Mouse (Mus musculus) MEL (cell line): ENCODE measurements around the gene Gm11938. TPM values are rescaled to one million over a fixed set of nuclear protein-coding genes. Genes with fewer than 3 reads are reported as not detected.

Source experiments
- DNase-seq: peaks from one replicate; pipeline ENCODE4 v3.0.0; 2011; ENCODE audit warnings: low read depth, low spot score
- H3K27ac ChIP-seq: 2 replicates; pipeline ENCODE4 v1.5.1; 2012; ENCODE audit warnings: low read depth, mild to moderate bottlenecking, control low read depth, low read length, moderate library complexity; ENCODE audit not compliant: control insufficient read depth
- H3K27me3 ChIP-seq, 2 experiments: fragments of 150-350 bp in 1 of 2; sonication (generic) in 1 of 2; 2 replicates each; pipeline ENCODE4 v1.6.1; 2012; ENCODE audit warnings: low read length in 2 of 2, mild to moderate bottlenecking in 2 of 2, improper control_type of control experiment in 1 of 2, moderate library complexity in 1 of 2; ENCODE audit not compliant: insufficient read depth in 2 of 2, control insufficient read depth in 1 of 2
- H3K36me3 ChIP-seq, 2 experiments: 2 replicates each; pipeline ENCODE4 v1.6.1; 2012 to 2014; ENCODE audit warnings: low read length in 2 of 2, improper control_type of control experiment in 1 of 2, inconsistent platforms in 1 of 2, mild to moderate bottlenecking in 1 of 2; ENCODE audit not compliant: insufficient read depth in 2 of 2, control insufficient read depth in 1 of 2
- H3K4me1 ChIP-seq, 2 experiments: fragments of 150-350 bp in 1 of 2; sonication (generic) in 1 of 2; 2 replicates each; pipeline ENCODE4 v1.6.1; 2012; ENCODE audit warnings: low read length in 2 of 2, improper control_type of control experiment in 1 of 2, mild to moderate bottlenecking in 1 of 2; ENCODE audit not compliant: insufficient read depth in 2 of 2, control insufficient read depth in 1 of 2
- H3K4me3 ChIP-seq, 2 experiments: fragments of 150-350 bp in 1 of 2; sonication (generic) in 1 of 2; 2 replicates each; pipeline ENCODE4 v1.5.1; 2012; ENCODE audit warnings: low read depth in 2 of 2, low read length in 2 of 2, mild to moderate bottlenecking in 2 of 2, moderate library complexity in 2 of 2, control low read depth in 1 of 2, improper control_type of control experiment in 1 of 2; ENCODE audit not compliant: control insufficient read depth in 1 of 2, insufficient read depth in 1 of 2
- H3K79me2 ChIP-seq: 2 replicates; pipeline ENCODE4 v1.6.1; 2012; ENCODE audit warnings: mild to moderate bottlenecking, low read length, moderate library complexity; ENCODE audit not compliant: control insufficient read depth, poor library complexity, insufficient read depth
- H3K9ac ChIP-seq: 2 replicates; pipeline ENCODE4 v1.6.1; 2012; ENCODE audit warnings: low read depth, mild to moderate bottlenecking, control low read depth, low read length, moderate library complexity; ENCODE audit not compliant: control insufficient read depth, poor library complexity, severe bottlenecking
- H3K9me3 ChIP-seq: fragments of 150-350 bp; sonication (generic); replicated peaks from 2 replicates; pipeline ENCODE4 v1.6.1; 2012; ENCODE audit warnings: mild to moderate bottlenecking, low read length, improper control_type of control experiment, moderate library complexity; ENCODE audit not compliant: insufficient read depth
- CHD2 ChIP-seq: IDR thresholded peaks from 2 replicates; pipeline ENCODE4 v1.6.1; 2011; ENCODE audit warnings: low read length, improper control_type of control experiment
- CTCF ChIP-seq, 3 experiments: IDR thresholded peaks in 2 of 3; conservative IDR thresholded peaks in 1 of 3; 2 replicates each; pipeline ENCODE4 v1.5.1; 2011 to 2012; ENCODE audit warnings: low read length in 3 of 3, low read depth in 2 of 3, mild to moderate bottlenecking in 2 of 3, improper control_type of control experiment in 1 of 3, inconsistent platforms in 1 of 3, mixed read lengths in 1 of 3, moderate library complexity in 1 of 3; ENCODE audit not compliant: control insufficient read depth in 1 of 3, insufficient read depth in 1 of 3, poor library complexity in 1 of 3, severe bottlenecking in 1 of 3
- GABPA ChIP-seq: IDR thresholded peaks from 2 replicates; pipeline ENCODE4 v1.6.1; 2012; ENCODE audit warnings: low read depth, mild to moderate bottlenecking, inconsistent platforms, low read length, improper control_type of control experiment, moderate library complexity
- GATA1 ChIP-seq: IDR thresholded peaks from 2 replicates; pipeline ENCODE4 v1.6.1; 2011; ENCODE audit warnings: low read depth, low read length, improper control_type of control experiment
- JUND ChIP-seq: IDR thresholded peaks from 2 replicates; pipeline ENCODE4 v1.6.1; 2011; ENCODE audit warnings: low read depth, mild to moderate bottlenecking, improper control_type of control experiment, low read length
- KAT2A ChIP-seq: conservative IDR thresholded peaks from 2 replicates; pipeline ENCODE4 v1.6.1; 2012; ENCODE audit warnings: low read depth, low read length, improper control_type of control experiment, inconsistent platforms
- MAFK ChIP-seq: IDR thresholded peaks from 2 replicates; pipeline ENCODE4 v1.6.1; 2011; ENCODE audit warnings: low read depth, mild to moderate bottlenecking, low read length, improper control_type of control experiment, borderline replicate concordance
- MEF2A ChIP-seq: IDR thresholded peaks from 2 replicates; pipeline ENCODE4 v1.6.1; 2014; ENCODE audit warnings: low read depth, mild to moderate bottlenecking, inconsistent platforms, low read length, improper control_type of control experiment; ENCODE audit not compliant: poor library complexity, insufficient replicate concordance, severe bottlenecking; ENCODE audit errors: extremely low read depth
- MYC ChIP-seq: IDR thresholded peaks from 2 replicates; pipeline ENCODE4 v1.6.1; 2011; ENCODE audit warnings: low read depth, mild to moderate bottlenecking, low read length, improper control_type of control experiment, moderate library complexity
- NRF1 ChIP-seq: IDR thresholded peaks from 2 replicates; pipeline ENCODE4 v1.6.1; 2014; ENCODE audit warnings: low read depth, mild to moderate bottlenecking, inconsistent platforms, low read length, improper control_type of control experiment, moderate library complexity; ENCODE audit not compliant: poor library complexity, insufficient read depth, severe bottlenecking
- POLR2AphosphoS2 ChIP-seq: IDR thresholded peaks from 2 replicates; pipeline ENCODE4 v1.6.1; 2011; ENCODE audit warnings: low read length, improper control_type of control experiment
- SIN3A ChIP-seq: IDR thresholded peaks from 2 replicates; pipeline ENCODE4 v1.6.1; 2012; ENCODE audit warnings: low read length, improper control_type of control experiment, inconsistent platforms
- SMC3 ChIP-seq: IDR thresholded peaks from 2 replicates; pipeline ENCODE4 v1.6.1; 2011; ENCODE audit warnings: low read depth, low read length, improper control_type of control experiment
- TAL1 ChIP-seq: IDR thresholded peaks from 2 replicates; pipeline ENCODE4 v1.6.1; 2012; ENCODE audit warnings: mild to moderate bottlenecking, inconsistent platforms, low read length, moderate library complexity, mixed read lengths
- TBP ChIP-seq: IDR thresholded peaks from 2 replicates; pipeline ENCODE4 v1.8.0; 2011; ENCODE audit warnings: low read depth, low read length, improper control_type of control experiment
- TCF12 ChIP-seq: IDR thresholded peaks from 2 replicates; pipeline ENCODE4 v1.6.1; 2014; ENCODE audit warnings: low read depth, mild to moderate bottlenecking, inconsistent platforms, low read length, improper control_type of control experiment, moderate library complexity
- USF1 ChIP-seq: IDR thresholded peaks from 2 replicates; pipeline ENCODE4 v1.6.1; 2014; ENCODE audit warnings: low read depth, mild to moderate bottlenecking, inconsistent platforms, low read length, improper control_type of control experiment, moderate library complexity
- USF2 ChIP-seq, 2 experiments: IDR thresholded peaks; 2 replicates each; pipeline ENCODE4 v1.6.1; 2011 to 2012; ENCODE audit warnings: improper control_type of control experiment in 2 of 2, low read length in 2 of 2, borderline replicate concordance in 1 of 2, inconsistent platforms in 1 of 2, low read depth in 1 of 2, mild to moderate bottlenecking in 1 of 2; ENCODE audit not compliant: insufficient read depth in 1 of 2
- polyA plus RNA-seq, 2 experiments: library from polyadenylated mRNA; stranded (reverse) in 1 of 2; unstranded in 1 of 2; fragments of >175 nt in 1 of 2; fragments of >200 nt in 1 of 2; gene quantifications; 2 replicates each; pipeline versions ENCODE4 v1.2.1 to v1.2.4; 2012; ENCODE audit warnings: low replicate concordance in 2 of 2, low read depth in 1 of 2; ENCODE audit not compliant: insufficient read length in 2 of 2, insufficient read depth in 1 of 2, missing spikeins in 1 of 2
- total RNA-seq: library from RNA; depleted of rRNA; stranded (reverse); fragments of 300-350 nt; gene quantifications from 2 replicates; pipeline ENCODE4 v1.2.3, GENCODE M21; 2012

Gm11938 gene
- total and polyA plus RNA-seq, 3 experiments, result not detected

DNA sequence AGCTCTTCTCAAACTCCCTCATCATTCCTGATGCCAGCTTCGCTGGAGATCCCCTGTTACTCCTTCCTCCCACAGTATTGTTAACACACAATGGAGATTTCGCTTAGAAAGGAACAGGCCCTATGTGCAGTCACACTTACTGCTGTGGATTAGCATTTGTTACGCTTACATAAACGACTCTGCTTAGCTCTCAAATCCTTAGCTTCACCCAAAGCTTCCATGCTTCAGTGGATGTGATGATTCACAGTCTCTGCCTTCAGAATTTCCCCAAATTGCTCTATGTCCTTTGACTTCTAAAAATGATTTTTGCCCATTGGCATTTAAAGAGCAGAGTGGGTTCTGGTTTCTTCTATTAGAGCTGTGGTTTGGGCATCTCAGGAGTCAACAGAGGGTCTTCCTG lies 29.9 kb downstream of the Gm11938 start:
- no peaks in the 10 kb centered on the region for H3K27me3 ChIP-seq

GRCm38 (mm10) chr11:99566530-99566929 lies 36.6 kb downstream of the Gm11938 start, which contains the start of gene Krtap3-1:
Gene Krtap3-1, minus strand, starts transcription at chr11:99566630.
- TF ChIP-seq SIN3A, result no peak
- TF ChIP-seq MAFK, result no peak
- no peak for TF ChIP-seq TBP
- no peak for TF ChIP-seq USF1
- no peak for TF ChIP-seq GATA1
- TF ChIP-seq SMC3, result no peak
- TF ChIP-seq TCF12, result no peak
- Histone ChIP-seq H3K9me3 (no peaks in the 10 kb centered on the region; the same call in 1 of the 2 replicates), H3K79me2 (no peaks in the 10 kb centered on the region), H3K27me3 (no peaks in the 10 kb centered on the region), H3K27ac (no peak within 1 kb of the TSS), H3K4me1 (no peaks in the 10 kb centered on the region), H3K4me3 (no peak within 1 kb of the TSS), H3K36me3 (no peaks in the 10 kb centered on the region), H3K9ac (no peak within 1 kb of the TSS)
- no peak for DNase-seq

More for the DNA sequence above, 29.9 kb downstream of the Gm11938 start:
- H3K27ac ChIP-seq, result no peak overlapping the region
- no peaks in the 10 kb centered on the region for H3K4me1 ChIP-seq
- TF ChIP-seq TAL1, result no peak
- no peak for TF ChIP-seq POLR2AphosphoS2
- TF ChIP-seq SIN3A, result no peak
- no peak for TF ChIP-seq CTCF (IDR thresholded peaks at IDR 0.05 in 2 of 3, conservative IDR thresholded peaks at IDR 0.05 in 1 of 3; ENCODE audit: control insufficient read depth in 1 of 3, insufficient read depth in 1 of 3, low read depth in 2 of 3, low read length in 3 of 3, poor library complexity in 1 of 3, severe bottlenecking in 1 of 3)
- no peak overlapping the region for H3K4me3 ChIP-seq
- no peaks in the 10 kb centered on the region for H3K79me2 ChIP-seq
- DNase-seq, result no peak
- no peaks in the 10 kb centered on the region for H3K9me3 ChIP-seq
- no peak overlapping the region for H3K9ac ChIP-seq
- no peaks in the 10 kb centered on the region for H3K36me3 ChIP-seq

GRCm38 (mm10) chr11:99562580-99562979 lies 40.5 kb downstream of the Gm11938 start:
- Histone ChIP-seq H3K36me3 (no peaks in the 10 kb centered on the region), H3K4me1 (no peaks in the 10 kb centered on the region), H3K4me3 (no peak overlapping the region), H3K9me3 (no peaks in the 10 kb centered on the region; the same call in 1 of the 2 replicates), H3K27ac (no peak overlapping the region), H3K27me3 (no peaks in the 10 kb centered on the region), H3K79me2 (no peaks in the 10 kb centered on the region), H3K9ac (no peak overlapping the region)
- no peak for DNase-seq
- no peak for TF ChIP-seq MYC
- no peak for TF ChIP-seq CHD2
- no peak for TF ChIP-seq JUND
- TF ChIP-seq USF2 (IDR thresholded peaks at IDR 0.05; ENCODE audit: borderline replicate concordance in 1 of 2, insufficient read depth in 1 of 2, low read depth in 1 of 2, low read length in 2 of 2), result no peak
- TF ChIP-seq SIN3A, result no peak
- TF ChIP-seq KAT2A, result no peak
- no peak for TF ChIP-seq TCF12
- no peak for TF ChIP-seq TAL1
- no peak for TF ChIP-seq MEF2A
- no peak for TF ChIP-seq NRF1
- no peak for TF ChIP-seq GABPA
